Mouse (Mus musculus) kidney, adult 11 months (tissue): ENCODE measurements around the gene Alox12b.
A peak's percentile ranks its signal among the peaks of the same experiment; 100 is the strongest.

Source experiments
- DNase-seq: peaks from one replicate; pipeline ENCODE4 v3.0.0; 2022

Alox12b gene

DNA sequence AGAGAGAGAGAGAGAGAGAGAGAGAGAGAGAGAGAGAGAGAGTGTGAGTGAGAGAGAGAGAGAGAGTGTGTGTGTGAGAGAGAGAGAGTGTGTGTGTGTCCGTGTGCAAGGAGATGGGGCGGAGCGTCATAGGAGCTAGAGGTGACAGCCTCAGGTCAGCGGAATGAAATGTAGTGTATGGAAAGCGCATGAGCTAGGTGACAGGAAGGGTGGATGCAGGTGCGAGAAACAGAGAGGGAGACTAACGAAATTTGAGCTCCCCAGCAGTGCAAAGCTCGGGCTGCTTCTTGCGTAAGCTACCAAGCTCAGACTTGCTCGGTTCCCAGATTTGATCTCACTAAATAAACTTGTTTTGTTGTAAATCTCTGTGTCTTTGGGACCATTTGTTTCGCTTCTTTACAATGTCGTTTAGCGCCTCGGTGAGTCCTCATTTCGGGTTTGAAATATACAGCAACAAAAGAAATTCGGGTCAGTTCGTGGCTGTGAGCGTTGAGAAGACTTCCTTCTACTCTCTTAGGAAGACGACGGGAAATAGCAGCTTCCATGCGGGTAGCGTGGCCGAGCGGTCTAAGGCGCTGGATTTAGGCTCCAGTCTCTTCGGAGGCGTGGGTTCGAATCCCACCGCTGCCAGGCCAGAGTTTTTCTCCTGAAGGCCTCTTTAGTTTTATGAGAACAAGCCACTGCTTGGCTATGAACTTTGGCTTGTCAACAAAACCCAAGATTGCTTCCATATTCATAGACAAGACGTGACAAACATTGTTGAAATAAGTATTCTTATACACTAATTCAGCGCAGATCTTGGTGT, 32.9 kb upstream of the Alox12b start:
- DNase-seq, result peak; percentile 88

- no peak for DNase-seq
Measured at GRCm38 (mm10) chr11:69124498-69124847, 32.3 kb upstream of the Alox12b start.

DNA sequence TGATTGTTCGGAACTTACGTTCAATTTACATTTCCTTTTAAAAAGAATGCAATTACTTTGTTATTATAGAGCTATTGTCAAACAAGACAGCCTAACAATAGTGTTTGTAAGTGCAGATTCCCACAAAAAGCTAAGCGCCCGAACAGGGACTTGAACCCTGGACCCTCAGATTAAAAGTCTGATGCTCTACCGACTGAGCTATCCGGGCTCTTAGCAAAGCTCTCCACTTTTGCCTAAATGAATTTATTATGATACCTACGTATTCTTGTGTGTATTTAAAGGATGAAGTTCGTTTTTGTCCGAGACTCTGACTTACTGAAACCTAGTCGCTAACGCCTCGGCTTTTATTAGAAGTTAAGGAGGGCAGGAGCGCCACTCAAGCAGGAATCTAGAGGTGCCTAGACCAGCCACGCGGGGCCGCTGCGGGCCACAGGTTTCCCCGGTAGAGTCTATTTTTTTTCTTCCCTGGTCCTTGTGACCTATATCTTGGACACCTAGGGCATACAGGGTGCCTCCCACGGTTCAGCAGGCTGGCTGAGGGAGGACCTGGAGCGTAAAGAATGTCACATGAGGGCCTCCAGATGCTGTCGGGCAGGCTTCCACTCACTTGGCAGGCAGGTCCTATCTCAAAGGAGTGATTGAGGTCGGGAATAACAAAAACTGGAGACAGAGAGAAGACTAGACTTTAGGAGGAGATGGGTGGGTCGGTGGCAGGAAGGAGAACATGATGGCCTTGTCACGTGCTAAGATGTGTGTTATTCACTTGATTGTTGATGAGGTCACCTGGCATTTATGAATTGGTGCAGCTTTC, 31.5 kb upstream of the Alox12b start:
- peak; percentile 89 for DNase-seq

DNA sequence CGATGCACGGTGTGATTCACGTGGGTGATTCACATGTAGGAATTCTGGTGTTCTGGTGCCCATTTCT, 31.1 kb upstream of the Alox12b start, which contains the start of gene Aloxe3:
Aloxe3 (plus strand) TSS at position 45 of the 67 bp plus-strand sequence.
- no peak for DNase-seq

- DNase-seq, result no peak
Measured at GRCm38 (mm10) chr11:69125919-69126705, 30.7 kb upstream of the Alox12b start.

GRCm38 (mm10) chr11:69126706-69127095, 30.1 kb upstream of the Alox12b start:
- no peak for DNase-seq

- DNase-seq, result no peak
Measured at GRCm38 (mm10) chr11:69128426-69129122, 28.2 kb upstream of the Alox12b start.

GRCm38 (mm10) chr11:69133566-69133922, 23.2 kb upstream of the Alox12b start:
- DNase-seq, result no peak

DNA sequence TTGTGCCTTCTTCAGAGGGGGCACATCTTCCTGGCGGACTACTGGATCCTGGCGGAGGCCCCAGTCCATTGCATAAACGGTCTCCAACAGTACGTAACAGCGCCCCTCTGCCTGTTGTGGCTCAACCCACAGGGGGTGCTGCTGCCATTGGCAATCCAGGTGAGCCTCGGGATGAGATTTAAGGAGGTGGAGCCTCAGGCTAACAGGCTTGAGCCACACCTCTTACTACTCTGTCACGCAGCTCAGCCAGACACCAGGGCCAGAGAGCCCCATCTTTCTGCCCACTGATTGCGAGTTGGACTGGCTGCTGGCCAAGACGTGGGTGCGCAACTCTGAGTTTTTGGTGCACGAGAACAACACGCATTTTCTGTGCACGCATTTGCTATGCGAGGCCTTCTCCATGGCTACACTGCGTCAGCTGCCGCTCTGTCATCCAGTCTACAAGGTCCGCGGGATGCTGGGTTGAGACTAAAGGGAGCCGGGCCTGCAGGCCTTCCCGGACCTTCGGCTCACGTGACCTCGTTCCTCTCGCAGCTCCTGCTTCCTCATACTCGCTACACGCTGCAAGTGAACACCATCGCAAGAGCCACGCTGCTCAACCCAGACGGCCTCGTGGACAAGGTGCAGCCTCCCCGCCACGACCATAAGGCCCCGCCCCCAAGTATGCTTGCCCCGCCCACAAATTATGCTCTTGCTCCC, 22.7 kb upstream of the Alox12b start:
- peak; percentile 31 for DNase-seq

GRCm38 (mm10) chr11:69134622-69134968, 22.2 kb upstream of the Alox12b start:
- DNase-seq, result no peak

DNA sequence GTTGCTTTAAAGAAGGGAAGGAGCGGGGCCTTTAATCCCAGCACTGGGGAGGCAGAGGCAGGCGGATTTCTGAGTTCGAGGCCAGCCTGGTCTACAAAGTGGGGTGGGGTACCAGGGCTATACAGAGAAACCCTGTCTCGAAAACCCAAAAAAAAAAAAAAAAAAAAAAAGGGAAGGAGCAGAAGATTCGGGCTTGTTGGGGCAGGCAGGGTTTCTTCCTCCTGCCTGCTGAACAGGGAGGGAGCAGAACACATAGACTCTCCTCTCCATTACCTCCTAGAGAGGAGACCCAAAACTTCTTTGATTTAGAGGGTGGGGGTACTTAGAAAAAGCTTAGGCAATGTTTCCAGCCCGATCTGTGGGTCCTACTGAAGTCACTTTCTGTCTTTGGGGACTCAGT, 21.4 kb upstream of the Alox12b start:
- DNase-seq, result no peak

DNA sequence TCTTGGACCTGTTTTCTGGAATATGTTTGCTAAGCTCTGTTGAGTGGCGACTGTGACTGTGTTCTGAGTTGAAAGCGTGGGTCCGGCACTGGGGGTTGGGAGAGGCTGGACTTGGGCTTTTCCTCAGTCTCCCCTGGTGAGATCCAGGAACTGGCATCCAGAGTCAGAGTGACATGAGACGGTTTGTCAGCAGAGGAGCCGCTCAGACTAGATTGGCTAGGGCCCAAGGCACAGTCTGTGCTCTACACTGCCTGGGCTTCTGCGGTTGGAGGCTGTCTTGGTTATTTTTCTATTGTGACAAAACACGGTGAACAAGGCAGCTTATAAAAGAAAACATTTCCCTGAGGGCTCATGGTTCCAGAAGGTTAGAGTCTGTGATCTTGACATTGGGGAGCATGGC, 9.2 kb upstream of the Alox12b start:
- no peak for DNase-seq

- DNase-seq, result no peak
Measured at GRCm38 (mm10) chr11:69148451-69148960, 8.3 kb upstream of the Alox12b start.

DNA sequence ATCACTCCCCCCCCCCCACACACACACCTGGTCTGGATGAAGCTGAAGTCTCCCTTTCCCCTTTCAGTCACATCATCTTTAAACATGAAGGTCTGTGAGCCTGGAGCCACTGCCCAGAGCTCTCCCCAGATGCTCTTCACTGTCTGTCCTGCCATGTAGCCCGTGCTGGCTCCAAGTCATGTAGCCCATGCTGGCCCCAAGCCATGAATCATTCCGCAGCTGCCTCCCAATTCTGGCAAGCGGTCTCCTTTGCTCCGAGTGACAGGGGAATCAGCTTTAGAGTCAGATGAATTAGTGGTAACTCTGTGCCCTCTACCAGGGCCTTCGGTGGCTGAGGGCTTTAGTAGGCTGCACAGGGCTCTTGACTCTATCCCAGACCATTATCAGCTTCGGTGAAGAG, 7.1 kb upstream of the Alox12b start:
- DNase-seq, result no peak

GRCm38 (mm10) chr11:69150444-69150843, 6.3 kb upstream of the Alox12b start:
- DNase-seq, result peak; percentile 29

- DNase-seq, result no peak
Measured at GRCm38 (mm10) chr11:69151004-69151403, 5.8 kb upstream of the Alox12b start.

DNA sequence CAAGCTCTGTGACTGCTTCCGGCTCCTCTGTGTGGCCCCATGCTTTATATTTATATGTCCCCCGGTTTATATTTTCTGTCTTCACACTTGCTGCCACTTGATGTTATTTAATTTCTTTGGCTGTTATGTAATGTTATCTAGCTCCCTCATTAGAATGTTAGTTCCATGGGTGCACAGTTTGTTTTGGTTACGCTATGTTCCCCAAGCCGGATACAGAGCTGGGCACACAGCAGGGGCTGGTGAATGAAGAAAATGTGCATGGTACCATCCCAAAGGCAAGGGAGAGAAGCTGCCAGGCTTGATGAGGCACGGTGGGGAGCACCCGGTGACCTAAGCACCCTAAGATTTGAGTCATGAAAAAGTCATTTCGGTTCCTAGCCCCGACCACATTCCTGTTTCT, 3.0 kb upstream of the Alox12b start:
- DNase-seq, result no peak

DNA sequence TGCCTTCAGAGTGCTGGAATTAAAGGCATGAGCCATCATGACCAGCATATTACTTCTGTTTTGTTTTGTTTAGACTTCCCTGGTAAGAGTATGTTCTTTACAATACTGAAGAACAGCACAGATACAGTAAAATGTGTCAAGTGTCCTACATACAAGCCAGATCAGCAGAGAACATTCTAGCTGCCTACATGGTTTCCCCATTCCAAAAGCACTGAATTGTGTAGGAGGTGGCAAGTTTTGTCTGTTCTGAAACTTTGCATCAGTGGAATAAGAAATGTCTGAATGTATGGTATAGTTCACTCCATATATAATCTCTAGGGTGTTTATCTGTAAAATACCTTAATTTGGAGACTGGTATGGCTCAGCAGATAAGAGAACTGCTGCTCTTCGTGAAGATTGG, 1.4 kb upstream of the Alox12b start:
- DNase-seq, result no peak

- no peak for DNase-seq
Measured at GRCm38 (mm10) chr11:69169313-69169712, 12.5 kb downstream of the Alox12b start.

GRCm38 (mm10) chr11:69171626-69172025, 14.8 kb downstream of the Alox12b start:
- peak; percentile 52 for DNase-seq

GRCm38 (mm10) chr11:69172606-69173005, 15.8 kb downstream of the Alox12b start:
- no peak for DNase-seq

- DNase-seq, result no peak
Measured at GRCm38 (mm10) chr11:69174722-69175121, 17.9 kb downstream of the Alox12b start.

DNA sequence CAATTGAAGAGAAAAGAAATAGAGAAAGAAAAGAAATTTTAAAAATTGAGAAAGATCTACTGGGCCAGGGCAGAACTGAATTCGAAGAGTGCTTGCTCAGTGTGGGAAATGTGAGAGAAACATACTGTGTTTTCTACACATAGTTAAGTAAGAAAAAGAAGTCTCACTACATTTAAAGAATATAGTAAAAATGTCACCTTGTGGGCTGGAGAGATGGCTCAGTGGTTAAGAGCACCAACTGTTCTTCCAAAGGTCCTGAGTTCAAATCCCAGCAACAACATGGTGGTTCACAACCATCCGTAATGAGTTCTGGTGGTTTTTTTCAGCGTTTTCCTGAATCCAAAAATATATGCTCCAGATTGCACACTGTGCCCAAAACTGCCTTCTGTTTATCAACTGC, 21.7 kb downstream of the Alox12b start:
- no peak for DNase-seq
